Mouse (Mus musculus) gastrocnemius, postnatal 36 days (tissue): Measurements from ENCODE around the gene Prune1. TPM values are rescaled to one million over a fixed set of nuclear protein-coding genes. Genes with fewer than 3 reads are reported as not detected.

Experiments
- DNase-seq, 2 experiments: peaks; one replicate each; pipeline ENCODE4 v3.0.0; 2022
- intact Hi-C: fragments of 180-260 bp; cut with DNase I; formaldehyde crosslinking; loops from one replicate; pipeline ENCODE4 v1.15.1; 2025
- total RNA-seq, 2 experiments: library from RNA; stranded (reverse); gene quantifications; 2 replicates each; pipeline ENCODE4 v1.2.3; 2021

The Prune1 gene
- total RNA-seq, 2 experiments from 2014 or later = 39.4 to 45.5 TPM

GRCm38 (mm10) chr3:95284062-95284461 lies 2.2 kb upstream of the Prune1 start:
- DNase-seq = no peak
- intact Hi-C loops = loop anchor here (5.0 kb wide), 1 partner anchor 33 kb away; no protein-coding TSS in a partner anchor

GRCm38 (mm10) chr3:95283589-95283941 lies 1.7 kb upstream of the Prune1 start:
- intact Hi-C loops = loop anchor here (5.0 kb wide), 1 partner anchor 34 kb away; no protein-coding TSS in a partner anchor
- no peak for DNase-seq

- peak; percentile 80 to 82 for DNase-seq
- intact Hi-C loops = loop anchor here (5.0 kb wide), 1 partner anchor 34 kb away; no protein-coding TSS in a partner anchor
Observed at GRCm38 (mm10) chr3:95282865-95283588, 1.2 kb upstream of the Prune1 start.

- no peak for DNase-seq
- intact Hi-C loops = loop anchor here (5.0 kb wide), 1 partner anchor 35 kb away; no protein-coding TSS in a partner anchor
Observed at GRCm38 (mm10) chr3:95282381-95282864, 547 bp upstream of the Prune1 start.

GRCm38 (mm10) chr3:95280747-95281146 lies 1.1 kb downstream of the Prune1 start:
- intact Hi-C loops = loop anchor here (5.0 kb wide), 1 partner anchor 37 kb away; no protein-coding TSS in a partner anchor
- no peak for DNase-seq

- intact Hi-C loops = no loop called here
Observed at GRCm38 (mm10) chr3:95277149-95277551, 4.7 kb downstream of the Prune1 start.

GRCm38 (mm10) chr3:95276428-95276934 lies 5.4 kb downstream of the Prune1 start:
- no peak for DNase-seq
- intact Hi-C loops = no loop called here

More at GRCm38 (mm10) chr3:95277149-95277551, 4.7 kb downstream of the Prune1 start:
- DNase-seq = no peak

GRCm38 (mm10) chr3:95275161-95275560 lies 6.7 kb downstream of the Prune1 start:
- DNase-seq = no peak
- intact Hi-C loops = no loop called here

GRCm38 (mm10) chr3:95274453-95274852 lies 7.4 kb downstream of the Prune1 start:
- DNase-seq = no peak
- intact Hi-C loops = no loop called here

- intact Hi-C loops = no loop called here
Observed at GRCm38 (mm10) chr3:95273471-95273870, 8.4 kb downstream of the Prune1 start.

GRCm38 (mm10) chr3:95270766-95271364 lies 11.0 kb downstream of the Prune1 start:
- intact Hi-C loops = no loop called here
- no peak for DNase-seq

More at GRCm38 (mm10) chr3:95273471-95273870, 8.4 kb downstream of the Prune1 start:
- no peak for DNase-seq

GRCm38 (mm10) chr3:95269789-95270188 lies 12.1 kb downstream of the Prune1 start:
- DNase-seq = no peak
- intact Hi-C loops = no loop called here

- intact Hi-C loops = no loop called here
- no peak for DNase-seq
Observed at GRCm38 (mm10) chr3:95267855-95268254, 14.0 kb downstream of the Prune1 start.

- DNase-seq = no peak
Observed at GRCm38 (mm10) chr3:95266052-95266451, 15.8 kb downstream of the Prune1 start.

GRCm38 (mm10) chr3:95264724-95265123 lies 17.2 kb downstream of the Prune1 start:
- intact Hi-C loops = loop anchor here (5.0 kb wide), 2 partner anchors 42 to 122 kb away; partner anchors contain the start of gene Tnfaip8l2
- no peak for DNase-seq

More at GRCm38 (mm10) chr3:95266052-95266451, 15.8 kb downstream of the Prune1 start:
- intact Hi-C loops = no loop called here

GRCm38 (mm10) chr3:95263089-95263739 lies 18.7 kb downstream of the Prune1 start:
- DNase-seq = peak; percentile 69 to 73
- intact Hi-C loops = loop anchor here (5.0 kb wide), 2 partner anchors 41 to 121 kb away; partner anchors contain the start of gene Tnfaip8l2

GRCm38 (mm10) chr3:95261975-95262374 lies 19.9 kb downstream of the Prune1 start:
- intact Hi-C loops = loop anchor here (5.0 kb wide), 2 partner anchors 40 to 120 kb away; partner anchors contain the start of gene Tnfaip8l2

GRCm38 (mm10) chr3:95256931-95257330 lies 24.9 kb downstream of the Prune1 start:
- DNase-seq = no peak
- intact Hi-C loops = loop anchor here (5.0 to 10.0 kb wide), 2 partner anchors 50 to 202 kb away; no protein-coding TSS in a partner anchor

More at GRCm38 (mm10) chr3:95261975-95262374, 19.9 kb downstream of the Prune1 start:
- DNase-seq = no peak

- no peak for DNase-seq
- intact Hi-C loops = loop anchor here (10.0 kb wide), 1 partner anchor 196 kb away; no protein-coding TSS in a partner anchor
Observed at GRCm38 (mm10) chr3:95250783-95251424, 31.0 kb downstream of the Prune1 start, which contains the start of gene Bnipl. Gene Bnipl, minus strand, starts transcription at chr3:95251193.

GRCm38 (mm10) chr3:95250361-95250760 lies 31.5 kb downstream of the Prune1 start:
- no peak for DNase-seq
- intact Hi-C loops = loop anchor here (10.0 kb wide), 1 partner anchor 196 kb away; no protein-coding TSS in a partner anchor
